Mouse (Mus musculus): ENCODE measurements around the gene Lrrc2. TPM values are rescaled to one million over a fixed set of nuclear protein-coding genes. Genes with fewer than 3 reads are reported as not detected.

Gene Lrrc2
- polyA plus RNA-seq, 1 experiment, result not detected

DNA sequence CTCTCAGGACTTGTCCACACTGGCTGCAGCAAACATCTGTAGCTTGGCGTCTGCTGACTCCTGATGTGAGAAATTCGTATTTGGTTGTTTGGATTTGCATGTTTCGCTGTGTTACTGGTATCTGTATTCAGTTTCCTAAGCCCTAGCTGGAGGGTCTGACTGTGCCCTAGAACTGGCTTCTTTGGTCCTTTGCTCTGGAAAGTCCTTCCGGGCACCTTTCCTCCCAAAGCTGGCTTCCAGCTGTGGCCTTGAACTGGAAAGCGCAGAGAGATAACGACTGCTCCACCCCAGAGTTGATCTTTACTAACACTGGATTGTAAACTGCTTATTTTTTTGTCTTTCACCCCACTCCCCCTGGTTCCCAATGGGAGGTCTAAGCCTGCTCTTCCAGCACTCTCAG, 3.4 kb upstream of the Lrrc2 start:
- 71% methylated on average over 6 of the region's 6 CpGs for WGBS
- TF ChIP-seq POLR2A (IDR thresholded peaks at IDR 0.05; ENCODE audit: low read depth, low read length) (no peak), CTCF (IDR thresholded peaks at IDR 0.05; ENCODE audit: extremely low read depth, insufficient read length, insufficient replicate concordance, low read depth, low read length) (no peak)
- H3K4me1 ChIP-seq (ENCODE audit: control insufficient read depth, insufficient read depth, insufficient read length, low read length), result no peaks in the 10 kb centered on the region
- H3K27me3 ChIP-seq (ENCODE audit: control insufficient read depth, insufficient read depth, low read length), result 0 out of 2 replicates have a peak, but pooled peaks cover 3% of the 10 kb centered on the region
- H3K36me3 ChIP-seq (ENCODE audit: control insufficient read depth, insufficient read depth, low read length), result no peaks in the 10 kb centered on the region
- no peak overlapping the region for H3K27ac ChIP-seq (ENCODE audit: insufficient read depth, low read depth, low read length)
- H3K4me3 ChIP-seq (ENCODE audit: low read depth, low read length), result no peak overlapping the region

DNA sequence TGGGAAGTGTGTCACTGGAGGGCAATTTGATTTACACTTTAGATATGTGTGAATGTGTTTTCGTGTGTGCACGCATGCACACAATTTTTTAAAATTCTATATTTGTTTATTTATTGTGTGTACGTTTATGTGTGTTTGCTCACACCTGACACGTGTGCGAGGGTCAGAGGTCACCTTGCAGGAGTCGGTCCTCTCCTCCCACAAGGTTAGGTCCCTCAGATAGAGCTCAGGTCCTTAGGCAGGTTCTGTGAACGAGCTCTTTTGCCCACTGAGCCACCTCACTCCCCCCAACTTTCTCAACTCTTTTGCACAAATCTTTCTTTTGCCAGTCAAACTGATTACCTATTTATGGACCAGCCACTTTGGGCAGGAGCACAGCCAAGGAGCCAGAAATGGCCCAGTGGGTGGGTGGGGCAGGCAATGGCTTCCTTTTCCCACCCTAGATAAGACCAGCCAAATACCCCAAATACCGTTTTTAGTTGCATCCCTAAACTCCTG, 2.5 kb upstream of the Lrrc2 start:
- Histone ChIP-seq H3K27me3 (ENCODE audit: control insufficient read depth, insufficient read depth, low read length) (0 out of 2 replicates have a peak, but pooled peaks cover 3% of the 10 kb centered on the region), H3K4me3 (ENCODE audit: low read depth, low read length) (no peak overlapping the region), H3K36me3 (ENCODE audit: control insufficient read depth, insufficient read depth, low read length) (no peaks in the 10 kb centered on the region), H3K4me1 (ENCODE audit: control insufficient read depth, insufficient read depth, insufficient read length, low read length) (no peaks in the 10 kb centered on the region), H3K27ac (ENCODE audit: insufficient read depth, low read depth, low read length) (no peak overlapping the region)
- WGBS, result 56% methylated on average over 8 of the region's 8 CpGs
- no peak for TF ChIP-seq CTCF (IDR thresholded peaks at IDR 0.05; ENCODE audit: extremely low read depth, insufficient read length, insufficient replicate concordance, low read depth, low read length)
- TF ChIP-seq POLR2A (IDR thresholded peaks at IDR 0.05; ENCODE audit: low read depth, low read length), result no peak

GRCm38 (mm10) chr9:110950109-110950508, 1.2 kb upstream of the Lrrc2 start:
- Histone ChIP-seq H3K36me3 (ENCODE audit: control insufficient read depth, insufficient read depth, low read length) (no peaks in the 10 kb centered on the region), H3K4me3 (ENCODE audit: low read depth, low read length) (no peak overlapping the region), H3K27ac (ENCODE audit: insufficient read depth, low read depth, low read length) (no peak overlapping the region), H3K27me3 (ENCODE audit: control insufficient read depth, insufficient read depth, low read length) (0 out of 2 replicates have a peak, but pooled peaks cover 6% of the 10 kb centered on the region), H3K4me1 (ENCODE audit: control insufficient read depth, insufficient read depth, insufficient read length, low read length) (no peaks in the 10 kb centered on the region)
- TF ChIP-seq POLR2A (IDR thresholded peaks at IDR 0.05; ENCODE audit: low read depth, low read length), result no peak
- TF ChIP-seq CTCF (IDR thresholded peaks at IDR 0.05; ENCODE audit: extremely low read depth, insufficient read length, insufficient replicate concordance, low read depth, low read length), result no peak
- 98% methylated on average over 3 of the region's 3 CpGs for WGBS

DNA sequence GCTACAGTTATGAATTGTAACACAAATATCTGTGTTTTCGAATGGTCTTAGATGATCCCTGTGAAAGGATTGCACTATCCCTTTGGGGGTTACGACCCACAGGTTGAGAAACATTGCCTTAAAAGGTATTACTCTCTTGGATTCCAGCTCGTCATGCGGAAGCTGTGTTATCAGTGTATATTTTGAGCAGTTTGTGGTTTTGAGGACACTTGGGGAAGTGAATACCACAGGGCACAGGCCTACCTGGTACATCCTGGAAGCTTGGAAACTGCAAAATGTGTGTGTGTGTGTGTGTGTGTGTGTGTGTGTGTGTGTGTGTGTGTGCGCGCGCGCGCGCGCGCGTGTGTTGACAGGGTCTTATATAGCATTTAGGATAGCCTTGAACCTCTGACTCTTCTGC, 521 bp downstream of the Lrrc2 start:
- 0 out of 2 replicates have a peak, but pooled peaks cover 4% of the 10 kb centered on the region for H3K27me3 ChIP-seq (ENCODE audit: control insufficient read depth, insufficient read depth, low read length)
- H3K4me3 ChIP-seq (ENCODE audit: low read depth, low read length), result no peak overlapping the region
- WGBS, result 90% methylated on average over 13 of the region's 13 CpGs
- TF ChIP-seq CTCF (IDR thresholded peaks at IDR 0.05; ENCODE audit: extremely low read depth, insufficient read length, insufficient replicate concordance, low read depth, low read length), result no peak
- no peak for TF ChIP-seq POLR2A (IDR thresholded peaks at IDR 0.05; ENCODE audit: low read depth, low read length)
- no peaks in the 10 kb centered on the region for H3K36me3 ChIP-seq (ENCODE audit: control insufficient read depth, insufficient read depth, low read length)
- H3K27ac ChIP-seq (ENCODE audit: insufficient read depth, low read depth, low read length), result no peak overlapping the region
- no peaks in the 10 kb centered on the region for H3K4me1 ChIP-seq (ENCODE audit: control insufficient read depth, insufficient read depth, insufficient read length, low read length)

- TF ChIP-seq CTCF (IDR thresholded peaks at IDR 0.05; ENCODE audit: extremely low read depth, insufficient read length, insufficient replicate concordance, low read depth, low read length), result no peak
- no peak for TF ChIP-seq POLR2A (IDR thresholded peaks at IDR 0.05; ENCODE audit: low read depth, low read length)
- Histone ChIP-seq H3K36me3 (ENCODE audit: control insufficient read depth, insufficient read depth, low read length) (no peaks in the 10 kb centered on the region), H3K4me3 (ENCODE audit: low read depth, low read length) (no peak overlapping the region), H3K27me3 (ENCODE audit: control insufficient read depth, insufficient read depth, low read length) (0 out of 2 replicates have a peak, but pooled peaks cover 4% of the 10 kb centered on the region), H3K27ac (ENCODE audit: insufficient read depth, low read depth, low read length) (no peak overlapping the region), H3K4me1 (ENCODE audit: control insufficient read depth, insufficient read depth, insufficient read length, low read length) (no peaks in the 10 kb centered on the region)
- 48% methylated on average over 6 of the region's 6 CpGs for WGBS
Observed at GRCm38 (mm10) chr9:110952398-110952797, 1.1 kb downstream of the Lrrc2 start.

- TF ChIP-seq CTCF (IDR thresholded peaks at IDR 0.05; ENCODE audit: extremely low read depth, insufficient read length, insufficient replicate concordance, low read depth, low read length) (no peak), POLR2A (IDR thresholded peaks at IDR 0.05; ENCODE audit: low read depth, low read length) (no peak)
- Histone ChIP-seq H3K4me1 (ENCODE audit: control insufficient read depth, insufficient read depth, insufficient read length, low read length) (no peaks in the 10 kb centered on the region), H3K27ac (ENCODE audit: insufficient read depth, low read depth, low read length) (no peak overlapping the region), H3K36me3 (ENCODE audit: control insufficient read depth, insufficient read depth, low read length) (no peaks in the 10 kb centered on the region), H3K4me3 (ENCODE audit: low read depth, low read length) (no peak overlapping the region), H3K27me3 (ENCODE audit: control insufficient read depth, insufficient read depth, low read length) (0 out of 2 replicates have a peak, but pooled peaks cover 4% of the 10 kb centered on the region)
- 47% methylated on average over 5 of the region's 5 CpGs for WGBS
Observed at GRCm38 (mm10) chr9:110952931-110953549, 1.7 kb downstream of the Lrrc2 start.

DNA sequence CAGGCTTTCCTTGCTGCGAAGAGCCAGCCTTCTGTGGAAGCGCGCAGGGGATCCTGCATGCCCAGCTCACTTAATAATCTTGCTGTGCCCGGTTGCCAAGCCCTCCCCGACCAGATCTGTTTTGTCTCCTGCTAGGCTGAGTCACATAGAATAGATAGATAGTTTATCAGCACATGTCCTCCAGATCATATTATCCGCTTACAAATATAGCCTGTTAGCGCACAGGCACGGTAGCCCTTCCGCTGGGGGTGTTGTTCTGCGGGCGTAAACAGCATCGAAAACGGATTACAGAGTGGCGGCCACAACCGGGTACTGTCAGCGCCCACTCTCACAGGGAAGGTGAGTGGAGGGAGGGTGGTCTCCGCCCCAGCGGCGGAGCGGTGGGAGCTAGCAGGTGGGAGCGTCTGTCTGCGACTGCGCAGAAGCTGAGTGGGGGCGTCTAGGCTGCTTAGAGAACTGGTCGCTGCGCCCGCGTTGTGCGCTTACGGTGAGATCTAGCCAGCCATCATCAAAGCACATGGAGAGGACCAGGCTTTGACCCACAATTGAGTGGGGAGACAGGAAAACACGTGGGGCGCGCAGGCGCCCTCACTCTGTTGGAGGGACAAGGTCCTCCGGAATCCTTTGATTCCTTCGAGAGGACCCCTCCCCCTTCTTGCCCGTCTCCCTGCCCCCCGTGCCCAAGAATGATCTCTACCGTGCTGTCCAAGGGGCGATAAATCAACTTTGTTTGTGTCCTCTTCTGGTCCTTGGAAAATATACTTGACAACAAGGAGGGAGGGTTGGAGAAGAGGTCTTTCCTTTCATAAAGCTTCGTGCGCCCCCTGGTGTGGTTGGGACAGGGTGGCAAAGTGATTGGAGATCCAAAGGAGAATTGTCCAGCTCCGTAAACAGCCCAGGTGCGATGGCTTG, 2.5 kb downstream of the Lrrc2 start:
- Histone ChIP-seq H3K27me3 (ENCODE audit: control insufficient read depth, insufficient read depth, low read length) (0 out of 2 replicates have a peak, but pooled peaks cover 4% of the 10 kb centered on the region), H3K4me1 (ENCODE audit: control insufficient read depth, insufficient read depth, insufficient read length, low read length) (no peaks in the 10 kb centered on the region), H3K4me3 (ENCODE audit: low read depth, low read length) (peak overlapping the region; percentile 34), H3K36me3 (ENCODE audit: control insufficient read depth, insufficient read depth, low read length) (no peaks in the 10 kb centered on the region), H3K27ac (ENCODE audit: insufficient read depth, low read depth, low read length) (no peak overlapping the region)
- 2% methylated on average over 44 of the region's 44 CpGs for WGBS
- TF ChIP-seq CTCF (IDR thresholded peaks at IDR 0.05; ENCODE audit: extremely low read depth, insufficient read length, insufficient replicate concordance, low read depth, low read length) (peak; percentile 37; the same call in 1 of the 2 replicates), POLR2A (IDR thresholded peaks at IDR 0.05; ENCODE audit: low read depth, low read length) (no peak)
